Comparison of ENCODE assay signal across 14 mouse cellular contexts in genomic region chr16:64875822-64876221, GRCm38 (mm10). TPM values are rescaled to one million over a fixed set of nuclear protein-coding genes. Genes with fewer than 3 reads are reported as not detected.
DNase-seq lines count a peak whose midpoint lies in the region.
"Had no signal": no experiment of that assay in that cellular context is flagged by ENCODE, and none has a peak within 500 bp of the region (broad histone marks: within the 10 kb centered on the region; RNA-seq: fewer than 3 reads in every experiment).

No protein-coding gene starts in this region.

- peak; percentile 67 for DNase-seq in ES-CJ7 (ENCODE audit: low read depth, low spot score)
- DNase-seq in R1 (ENCODE audit: low read depth, low spot score) = peak; percentile 92
- DNase-seq in heart, adult 8-10 months (ENCODE audit: low spot score) = no peak
- no peak for DNase-seq in left cerebral cortex, adult 8-10 months (ENCODE audit: low spot score in 2 of 2)
- no peak for DNase-seq in liver
- DNase-seq: adrenal gland, adult 8-10 months; adrenal gland, postnatal 14 days; adrenal gland, postnatal 36 days; cerebellum, adult 11-12 months; cerebellum, adult 2 months; cerebellum, adult 9-10 months; cerebellum, postnatal 10 days; cerebellum, postnatal 25 days; embryo, embryonic 11 days had no signal

RNA-seq across cellular contexts. Expression of gene Cggbp1, which starts 24.0 kb away (rescaled TPM):
- total RNA-seq in heart, adult 8-10 months (2022) = 10 to 100 TPM; 29.4 to 42.2 (median 38.7) TPM
- 10 to 100 TPM; 53.3 to 63.1 (median 59.0) TPM for total RNA-seq in left cerebral cortex, adult 8-10 months (2022)

RNA-seq across cellular contexts. Expression of gene Zfp654, which starts 24.4 kb away (rescaled TPM):
- 10 to 100 TPM in 1 of 4 experiments, 1 to 10 TPM in 3; 8.8 to 10.0 (median 9.6) TPM for total RNA-seq in heart, adult 8-10 months (2022)
- total RNA-seq in left cerebral cortex, adult 8-10 months (2022) = 10 to 100 TPM; 16.9 to 20.5 (median 18.3) TPM

Comparison
In these comparisons a context has a peak if more than half of its experiments do, and no peak if none do; other contexts are left out.
1. DNase-seq: peak in ES-CJ7 (single experiment) and R1 (single experiment); none in heart, adult 8-10 months (single experiment), left cerebral cortex, adult 8-10 months (0 of 2) and liver (single experiment).